Mouse (Mus musculus) MEL (cell line): ENCODE results near the gene Plaur. TPM values are rescaled to one million over a fixed set of nuclear protein-coding genes. Genes with fewer than 3 reads are reported as not detected.

Source experiments
- DNase-seq: peaks from one replicate; pipeline ENCODE4 v3.0.0; 2011; ENCODE audit warnings: low read depth, low spot score
- H3K27ac ChIP-seq: 2 replicates; pipeline ENCODE4 v1.5.1; 2012; ENCODE audit warnings: low read depth, mild to moderate bottlenecking, control low read depth, low read length, moderate library complexity; ENCODE audit not compliant: control insufficient read depth
- H3K27me3 ChIP-seq, 2 experiments: fragments of 150-350 bp in 1 of 2; sonication (generic) in 1 of 2; 2 replicates each; pipeline ENCODE4 v1.6.1; 2012; ENCODE audit warnings: low read length in 2 of 2, mild to moderate bottlenecking in 2 of 2, improper control_type of control experiment in 1 of 2, moderate library complexity in 1 of 2; ENCODE audit not compliant: insufficient read depth in 2 of 2, control insufficient read depth in 1 of 2
- H3K36me3 ChIP-seq, 2 experiments: 2 replicates each; pipeline ENCODE4 v1.6.1; 2012 to 2014; ENCODE audit warnings: low read length in 2 of 2, improper control_type of control experiment in 1 of 2, inconsistent platforms in 1 of 2, mild to moderate bottlenecking in 1 of 2; ENCODE audit not compliant: insufficient read depth in 2 of 2, control insufficient read depth in 1 of 2
- H3K4me1 ChIP-seq, 2 experiments: fragments of 150-350 bp in 1 of 2; sonication (generic) in 1 of 2; 2 replicates each; pipeline ENCODE4 v1.6.1; 2012; ENCODE audit warnings: low read length in 2 of 2, improper control_type of control experiment in 1 of 2, mild to moderate bottlenecking in 1 of 2; ENCODE audit not compliant: insufficient read depth in 2 of 2, control insufficient read depth in 1 of 2
- H3K4me3 ChIP-seq, 2 experiments: fragments of 150-350 bp in 1 of 2; sonication (generic) in 1 of 2; 2 replicates each; pipeline ENCODE4 v1.5.1; 2012; ENCODE audit warnings: low read depth in 2 of 2, low read length in 2 of 2, mild to moderate bottlenecking in 2 of 2, moderate library complexity in 2 of 2, control low read depth in 1 of 2, improper control_type of control experiment in 1 of 2; ENCODE audit not compliant: control insufficient read depth in 1 of 2, insufficient read depth in 1 of 2
- H3K79me2 ChIP-seq: 2 replicates; pipeline ENCODE4 v1.6.1; 2012; ENCODE audit warnings: mild to moderate bottlenecking, low read length, moderate library complexity; ENCODE audit not compliant: control insufficient read depth, poor library complexity, insufficient read depth
- H3K9ac ChIP-seq: 2 replicates; pipeline ENCODE4 v1.6.1; 2012; ENCODE audit warnings: low read depth, mild to moderate bottlenecking, control low read depth, low read length, moderate library complexity; ENCODE audit not compliant: control insufficient read depth, poor library complexity, severe bottlenecking
- H3K9me3 ChIP-seq: fragments of 150-350 bp; sonication (generic); replicated peaks from 2 replicates; pipeline ENCODE4 v1.6.1; 2012; ENCODE audit warnings: mild to moderate bottlenecking, low read length, improper control_type of control experiment, moderate library complexity; ENCODE audit not compliant: insufficient read depth
- BHLHE40 ChIP-seq: IDR thresholded peaks from 2 replicates; pipeline ENCODE4 v1.6.1; 2012; ENCODE audit warnings: low read depth, mild to moderate bottlenecking, inconsistent platforms, low read length, improper control_type of control experiment, borderline replicate concordance
- CHD1 ChIP-seq: IDR thresholded peaks from 2 replicates; pipeline ENCODE4 v1.6.1; 2012; ENCODE audit warnings: low read depth, mild to moderate bottlenecking, inconsistent platforms, low read length, improper control_type of control experiment
- CTCF ChIP-seq, 3 experiments: IDR thresholded peaks in 2 of 3; conservative IDR thresholded peaks in 1 of 3; 2 replicates each; pipeline ENCODE4 v1.5.1; 2011 to 2012; ENCODE audit warnings: low read length in 3 of 3, low read depth in 2 of 3, mild to moderate bottlenecking in 2 of 3, improper control_type of control experiment in 1 of 3, inconsistent platforms in 1 of 3, mixed read lengths in 1 of 3, moderate library complexity in 1 of 3; ENCODE audit not compliant: control insufficient read depth in 1 of 3, insufficient read depth in 1 of 3, poor library complexity in 1 of 3, severe bottlenecking in 1 of 3
- ELF1 ChIP-seq: IDR thresholded peaks from 2 replicates; pipeline ENCODE4 v1.6.1; 2014; ENCODE audit warnings: low read depth, mild to moderate bottlenecking, inconsistent platforms, low read length, improper control_type of control experiment, moderate library complexity
- EP300 ChIP-seq, 2 experiments: IDR thresholded peaks; 2 replicates each; pipeline ENCODE4 v1.6.1; 2011; ENCODE audit warnings: improper control_type of control experiment in 2 of 2, low read length in 2 of 2, low read depth in 1 of 2, mild to moderate bottlenecking in 1 of 2
- GABPA ChIP-seq: IDR thresholded peaks from 2 replicates; pipeline ENCODE4 v1.6.1; 2012; ENCODE audit warnings: low read depth, mild to moderate bottlenecking, inconsistent platforms, low read length, improper control_type of control experiment, moderate library complexity
- JUND ChIP-seq: IDR thresholded peaks from 2 replicates; pipeline ENCODE4 v1.6.1; 2011; ENCODE audit warnings: low read depth, mild to moderate bottlenecking, improper control_type of control experiment, low read length
- KAT2A ChIP-seq: conservative IDR thresholded peaks from 2 replicates; pipeline ENCODE4 v1.6.1; 2012; ENCODE audit warnings: low read depth, low read length, improper control_type of control experiment, inconsistent platforms
- MAFK ChIP-seq: IDR thresholded peaks from 2 replicates; pipeline ENCODE4 v1.6.1; 2011; ENCODE audit warnings: low read depth, mild to moderate bottlenecking, low read length, improper control_type of control experiment, borderline replicate concordance
- MAX ChIP-seq: IDR thresholded peaks from 2 replicates; pipeline ENCODE4 v1.6.1; 2011; ENCODE audit warnings: low read length, improper control_type of control experiment
- MYC ChIP-seq: IDR thresholded peaks from 2 replicates; pipeline ENCODE4 v1.6.1; 2011; ENCODE audit warnings: low read depth, mild to moderate bottlenecking, low read length, improper control_type of control experiment, moderate library complexity
- POLR2A ChIP-seq, 2 experiments: IDR thresholded peaks; 2 replicates each; pipeline ENCODE4 v1.6.1; 2011 to 2012; ENCODE audit warnings: low read length in 2 of 2, mild to moderate bottlenecking in 2 of 2, control low read depth in 1 of 2, improper control_type of control experiment in 1 of 2, low read depth in 1 of 2, moderate library complexity in 1 of 2; ENCODE audit not compliant: control insufficient read depth in 1 of 2, insufficient read depth in 1 of 2, poor library complexity in 1 of 2
- RAD21 ChIP-seq: IDR thresholded peaks from 2 replicates; pipeline ENCODE4 v1.6.1; 2011; ENCODE audit warnings: mild to moderate bottlenecking, low read depth, low read length, improper control_type of control experiment
- RCOR1 ChIP-seq: IDR thresholded peaks from 2 replicates; pipeline ENCODE4 v1.6.1; 2012; ENCODE audit warnings: low read depth, mild to moderate bottlenecking, inconsistent platforms, low read length, improper control_type of control experiment
- TAL1 ChIP-seq: IDR thresholded peaks from 2 replicates; pipeline ENCODE4 v1.6.1; 2012; ENCODE audit warnings: mild to moderate bottlenecking, inconsistent platforms, low read length, moderate library complexity, mixed read lengths
- TBP ChIP-seq: IDR thresholded peaks from 2 replicates; pipeline ENCODE4 v1.8.0; 2011; ENCODE audit warnings: low read depth, low read length, improper control_type of control experiment
- TCF12 ChIP-seq: IDR thresholded peaks from 2 replicates; pipeline ENCODE4 v1.6.1; 2014; ENCODE audit warnings: low read depth, mild to moderate bottlenecking, inconsistent platforms, low read length, improper control_type of control experiment, moderate library complexity
- UBTF ChIP-seq: IDR thresholded peaks from 2 replicates; pipeline ENCODE4 v1.6.1; 2012; ENCODE audit warnings: low read depth, mild to moderate bottlenecking, inconsistent platforms, low read length, improper control_type of control experiment, moderate library complexity, borderline replicate concordance; ENCODE audit not compliant: insufficient read depth
- USF2 ChIP-seq, 2 experiments: IDR thresholded peaks; 2 replicates each; pipeline ENCODE4 v1.6.1; 2011 to 2012; ENCODE audit warnings: improper control_type of control experiment in 2 of 2, low read length in 2 of 2, borderline replicate concordance in 1 of 2, inconsistent platforms in 1 of 2, low read depth in 1 of 2, mild to moderate bottlenecking in 1 of 2; ENCODE audit not compliant: insufficient read depth in 1 of 2
- ZMIZ1 ChIP-seq: IDR thresholded peaks from 2 replicates; pipeline ENCODE4 v1.6.1; 2012; ENCODE audit warnings: low read depth, mild to moderate bottlenecking, inconsistent platforms, low read length, improper control_type of control experiment, moderate library complexity
- ZNF384 ChIP-seq: IDR thresholded peaks from 2 replicates; pipeline ENCODE4 v1.6.1; 2012; ENCODE audit warnings: low read depth, mild to moderate bottlenecking, inconsistent platforms, low read length, improper control_type of control experiment
- polyA plus RNA-seq, 2 experiments: library from polyadenylated mRNA; stranded (reverse) in 1 of 2; unstranded in 1 of 2; fragments of >175 nt in 1 of 2; fragments of >200 nt in 1 of 2; gene quantifications; 2 replicates each; pipeline versions ENCODE4 v1.2.1 to v1.2.4; 2012; ENCODE audit warnings: low replicate concordance in 2 of 2, low read depth in 1 of 2; ENCODE audit not compliant: insufficient read length in 2 of 2, insufficient read depth in 1 of 2, missing spikeins in 1 of 2
- total RNA-seq: library from RNA; depleted of rRNA; stranded (reverse); fragments of 300-350 nt; gene quantifications from 2 replicates; pipeline ENCODE4 v1.2.3, GENCODE M21; 2012

Plaur gene
- total and polyA plus RNA-seq, 3 experiments, result 8.6 to 9.7 TPM; not detected in 1

DNA sequence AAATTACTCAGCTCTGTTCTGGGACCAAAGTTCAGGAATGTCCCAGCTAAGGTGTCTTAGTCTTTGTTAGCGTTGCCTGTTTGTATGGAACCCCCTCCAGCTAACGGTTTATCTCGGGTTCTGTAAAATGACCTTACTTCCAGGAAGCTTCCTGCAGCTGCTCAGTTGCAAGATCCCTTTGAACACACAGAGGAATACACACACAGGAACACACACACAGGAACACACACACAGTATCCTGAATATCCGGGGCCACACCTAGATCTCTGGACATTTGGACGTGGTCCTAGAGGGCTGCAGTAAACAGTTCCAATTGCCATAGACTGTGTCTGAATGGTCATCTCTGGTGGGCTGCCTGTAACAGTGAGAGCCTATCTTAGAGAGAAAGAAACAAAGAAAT lies 6.6 kb upstream of the Plaur start:
- H3K27ac ChIP-seq, result no peak overlapping the region
- H3K36me3 ChIP-seq, result no peaks in the 10 kb centered on the region
- peaks cover 7 to 15% of the 10 kb centered on the region in 2 experiments for H3K27me3 ChIP-seq
- no peaks in the 10 kb centered on the region for H3K79me2 ChIP-seq
- TF ChIP-seq BHLHE40 (no peak), TCF12 (no peak), POLR2A (IDR thresholded peaks at IDR 0.05; ENCODE audit: control insufficient read depth in 1 of 2, insufficient read depth in 1 of 2, low read depth in 1 of 2, low read length in 2 of 2, poor library complexity in 1 of 2) (no peak), ELF1 (no peak), KAT2A (no peak), TAL1 (no peak)
- H3K9ac ChIP-seq, result no peak overlapping the region
- DNase-seq, result no peak
- H3K4me3 ChIP-seq, result no peak overlapping the region
- no peaks in the 10 kb centered on the region for H3K9me3 ChIP-seq
- H3K4me1 ChIP-seq, result peaks cover 0 to under 1% of the 10 kb centered on the region in 2 experiments; a peak in 1 of 4 replicates

DNA sequence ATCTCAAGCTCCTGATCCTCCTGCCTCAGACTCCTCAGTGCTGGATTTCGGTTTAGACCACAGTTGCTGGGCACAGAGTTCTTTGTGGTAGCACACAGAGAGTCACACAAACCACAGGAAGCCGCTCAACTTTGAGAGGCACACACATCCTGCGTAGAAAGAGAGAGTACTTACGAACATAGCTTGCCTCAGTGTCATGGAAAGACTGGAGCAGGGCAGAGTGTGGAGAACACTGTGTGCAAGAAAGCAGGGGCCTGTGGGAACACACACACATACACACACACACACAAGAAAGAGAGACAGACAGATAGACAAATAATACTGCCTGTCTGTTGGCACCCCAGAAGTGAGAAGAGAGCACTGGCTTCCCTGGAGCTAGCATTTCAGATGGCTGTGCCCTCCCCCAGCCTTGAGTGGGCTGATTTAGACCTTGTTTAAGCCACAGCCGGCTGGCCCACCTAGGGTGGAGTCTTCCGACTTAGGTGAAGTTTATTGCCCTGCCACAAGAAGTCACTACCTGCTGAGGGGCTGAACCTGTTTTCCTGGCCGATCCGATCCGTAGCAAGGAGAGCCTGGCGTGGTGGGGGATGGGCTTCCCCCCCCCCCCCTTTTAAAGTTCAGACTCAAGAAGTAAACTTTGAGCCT lies 4.4 kb upstream of the Plaur start:
- H3K4me3 ChIP-seq, result no peak overlapping the region
- peaks cover 5 to 11% of the 10 kb centered on the region in 2 experiments for H3K27me3 ChIP-seq
- no peak overlapping the region for H3K27ac ChIP-seq
- no peak for TF ChIP-seq ZMIZ1
- no peak for TF ChIP-seq CTCF (IDR thresholded peaks at IDR 0.05 in 2 of 3, conservative IDR thresholded peaks at IDR 0.05 in 1 of 3; ENCODE audit: control insufficient read depth in 1 of 3, insufficient read depth in 1 of 3, low read depth in 2 of 3, low read length in 3 of 3, poor library complexity in 1 of 3, severe bottlenecking in 1 of 3)
- TF ChIP-seq EP300 (IDR thresholded peaks at IDR 0.05; ENCODE audit: low read depth in 1 of 2, low read length in 2 of 2), result no peak
- no peak for TF ChIP-seq POLR2A (IDR thresholded peaks at IDR 0.05; ENCODE audit: control insufficient read depth in 1 of 2, insufficient read depth in 1 of 2, low read depth in 1 of 2, low read length in 2 of 2, poor library complexity in 1 of 2)
- TF ChIP-seq CHD1, result no peak
- TF ChIP-seq UBTF, result no peak
- no peak for TF ChIP-seq ZNF384
- H3K36me3 ChIP-seq, result peaks cover 0 to 3% of the 10 kb centered on the region in 2 experiments; a peak in 2 of 4 replicates
- DNase-seq, result no peak
- H3K79me2 ChIP-seq, result no peaks in the 10 kb centered on the region
- peaks cover 4 to 12% of the 10 kb centered on the region in 2 experiments for H3K4me1 ChIP-seq
- no peaks in the 10 kb centered on the region for H3K9me3 ChIP-seq
- H3K9ac ChIP-seq, result no peak overlapping the region

DNA sequence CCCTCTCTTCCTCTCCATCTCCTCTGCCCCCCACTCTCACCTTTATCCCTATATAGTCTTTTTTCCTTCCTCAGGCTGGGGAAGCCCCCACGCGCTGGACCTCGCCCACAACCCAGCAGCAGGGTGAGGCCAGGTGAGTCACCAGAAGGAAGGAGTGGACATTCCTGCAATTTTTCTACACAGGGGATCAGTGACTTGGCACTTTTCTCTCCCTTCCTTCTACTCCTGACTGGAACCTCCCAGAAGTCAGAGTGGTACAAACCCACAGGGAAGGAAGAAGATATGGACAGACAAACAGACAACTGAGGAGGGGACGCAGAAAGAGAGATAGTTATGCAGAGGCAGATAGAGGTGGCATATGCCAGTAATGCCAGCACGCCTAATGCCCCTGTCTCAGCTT lies 2.8 kb upstream of the Plaur start:
- DNase-seq, result no peak
- Histone ChIP-seq H3K79me2 (0 out of 2 replicates have a peak, but pooled peaks cover 2% of the 10 kb centered on the region), H3K9ac (no peak overlapping the region), H3K27me3 (peaks cover 5 to 8% of the 10 kb centered on the region in 2 experiments), H3K4me1 (peaks cover 4 to 19% of the 10 kb centered on the region in 2 experiments), H3K4me3 (no peak overlapping the region), H3K36me3 (peaks cover 0 to 5% of the 10 kb centered on the region in 2 experiments; a peak in 2 of 4 replicates), H3K27ac (no peak overlapping the region), H3K9me3 (no peaks in the 10 kb centered on the region)
- TF ChIP-seq JUND (no peak), RCOR1 (no peak), MAFK (no peak), TBP (no peak), MYC (no peak), RAD21 (no peak), CTCF (IDR thresholded peaks at IDR 0.05 in 2 of 3, conservative IDR thresholded peaks at IDR 0.05 in 1 of 3; ENCODE audit: control insufficient read depth in 1 of 3, insufficient read depth in 1 of 3, low read depth in 2 of 3, low read length in 3 of 3, poor library complexity in 1 of 3, severe bottlenecking in 1 of 3) (no peak), GABPA (no peak), MAX (no peak), USF2 (IDR thresholded peaks at IDR 0.05; ENCODE audit: borderline replicate concordance in 1 of 2, insufficient read depth in 1 of 2, low read depth in 1 of 2, low read length in 2 of 2) (no peak), KAT2A (no peak), CHD1 (no peak)
- TF ChIP-seq, all 39 proteins: peak for 0
